Mouse (Mus musculus) embryonic fibroblast, embryonic 13.5 days (primary cell): Measurements from ENCODE around the gene Ptgis. TPM values are rescaled to one million over a fixed set of nuclear protein-coding genes. Genes with fewer than 3 reads are reported as not detected.

Source experiments
- H3K27ac ChIP-seq: 2 replicates; pipeline ENCODE4 v1.5.1; 2012; ENCODE audit warnings: low read length, control low read depth, inconsistent platforms; ENCODE audit not compliant: insufficient read depth
- H3K4me1 ChIP-seq: 2 replicates; pipeline ENCODE4 v1.6.1; 2011; ENCODE audit warnings: low read length; ENCODE audit not compliant: control insufficient read depth, insufficient read depth
- H3K4me3 ChIP-seq: 2 replicates; pipeline ENCODE4 v1.5.1; 2011; ENCODE audit warnings: mild to moderate bottlenecking, control low read depth, low read length; ENCODE audit not compliant: insufficient read depth
- CTCF ChIP-seq: IDR thresholded peaks from 2 replicates; pipeline ENCODE4 v1.5.1; 2011; ENCODE audit warnings: mild to moderate bottlenecking, control low read depth, low read length, moderate library complexity, borderline replicate concordance; ENCODE audit not compliant: insufficient read depth
- POLR2A ChIP-seq: IDR thresholded peaks from 2 replicates; pipeline ENCODE4 v1.6.1; 2011; ENCODE audit warnings: low read depth, mild to moderate bottlenecking, control low read depth, low read length, moderate library complexity
- polyA plus RNA-seq: library from polyadenylated mRNA; stranded (reverse); fragments of >200 nt; gene quantifications from 2 replicates; pipeline ENCODE4 v1.2.4, GENCODE M21; 2011; ENCODE audit warnings: low read depth; ENCODE audit not compliant: missing spikeins, insufficient read length

Ptgis gene
- polyA plus RNA-seq, 1 experiment, result 21.0 TPM

- H3K27ac ChIP-seq, result no peak overlapping the region
- no peak overlapping the region for H3K4me3 ChIP-seq
- no peaks in the 10 kb centered on the region for H3K4me1 ChIP-seq
- TF ChIP-seq POLR2A, result no peak
Measured at GRCm38 (mm10) chr2:167186544-167186943, 53.9 kb downstream of the Ptgis start.

- Histone ChIP-seq H3K4me3 (no peak overlapping the region), H3K4me1 (no peaks in the 10 kb centered on the region), H3K27ac (no peak overlapping the region)
- TF ChIP-seq CTCF, result no peak
- no peak for TF ChIP-seq POLR2A
Measured at GRCm38 (mm10) chr2:167186003-167186402, 54.4 kb downstream of the Ptgis start.

GRCm38 (mm10) chr2:167185432-167185831 lies 55.0 kb downstream of the Ptgis start:
- H3K27ac ChIP-seq, result no peak overlapping the region
- no peak for TF ChIP-seq CTCF
- no peak for TF ChIP-seq POLR2A
- no peak overlapping the region for H3K4me3 ChIP-seq
- H3K4me1 ChIP-seq, result no peaks in the 10 kb centered on the region

GRCm38 (mm10) chr2:167181662-167182389 lies 58.6 kb downstream of the Ptgis start:
- Histone ChIP-seq H3K4me1 (no peaks in the 10 kb centered on the region), H3K4me3 (no peak overlapping the region), H3K27ac (no peak overlapping the region)
- TF ChIP-seq CTCF (no peak), POLR2A (no peak)

- H3K27ac ChIP-seq, result no peak overlapping the region
- no peak for TF ChIP-seq CTCF
- TF ChIP-seq POLR2A, result no peak
- H3K4me1 ChIP-seq, result no peaks in the 10 kb centered on the region
- no peak overlapping the region for H3K4me3 ChIP-seq
Measured at GRCm38 (mm10) chr2:167181096-167181495, 59.3 kb downstream of the Ptgis start.

GRCm38 (mm10) chr2:167179301-167179700 lies 61.1 kb downstream of the Ptgis start:
- TF ChIP-seq POLR2A (no peak), CTCF (no peak)
- H3K27ac ChIP-seq, result no peak overlapping the region
- no peaks in the 10 kb centered on the region for H3K4me1 ChIP-seq

GRCm38 (mm10) chr2:167177231-167177641 lies 63.2 kb downstream of the Ptgis start:
- Histone ChIP-seq H3K4me1 (no peaks in the 10 kb centered on the region), H3K27ac (no peak overlapping the region), H3K4me3 (no peak overlapping the region)
- no peak for TF ChIP-seq CTCF
- no peak for TF ChIP-seq POLR2A

More at GRCm38 (mm10) chr2:167179301-167179700, 61.1 kb downstream of the Ptgis start:
- no peak overlapping the region for H3K4me3 ChIP-seq

- no peak overlapping the region for H3K27ac ChIP-seq
- no peaks in the 10 kb centered on the region for H3K4me1 ChIP-seq
- TF ChIP-seq POLR2A (no peak), CTCF (no peak)
- H3K4me3 ChIP-seq, result no peak overlapping the region
Measured at GRCm38 (mm10) chr2:167175284-167175683, 65.1 kb downstream of the Ptgis start.

GRCm38 (mm10) chr2:167173051-167173875 lies 67.1 kb downstream of the Ptgis start:
- 0 out of 2 replicates have a peak, but pooled peaks cover 1% of the 10 kb centered on the region for H3K4me1 ChIP-seq

More at GRCm38 (mm10) chr2:167173051-167173875, 67.1 kb downstream of the Ptgis start:
- Histone ChIP-seq H3K4me3 (no peak overlapping the region), H3K27ac (no peak overlapping the region)
- TF ChIP-seq CTCF, result no peak
- no peak for TF ChIP-seq POLR2A
